Mouse (Mus musculus) E14TG2a.4 (cell line): ENCODE measurements at regions not wholly inside any gene's neighbourhood (a gene's known extent, or its start where the extent isn't known, plus 50 kb on each side); places are given as distances from the start of the nearest gene placed in this dataset.

Experiments used
- H3K27me3 ChIP-seq: 2 replicates; pipeline ENCODE4 v1.6.1; 2014; ENCODE audit warnings: low read length, control low read depth; ENCODE audit not compliant: insufficient read depth
- H3K36me3 ChIP-seq: 2 replicates; pipeline ENCODE4 v1.6.1; 2014; ENCODE audit warnings: low read length, control low read depth; ENCODE audit not compliant: insufficient read depth
- H3K4me1 ChIP-seq: replicated peaks from 2 replicates; pipeline ENCODE4 v1.6.1; 2014; ENCODE audit warnings: low read depth, low read length, control low read depth
- H3K4me3 ChIP-seq: replicated peaks from 2 replicates; pipeline ENCODE4 v1.5.1; 2014; ENCODE audit warnings: mild to moderate bottlenecking, low read length
- H3K9me3 ChIP-seq: 2 replicates; pipeline ENCODE4 v1.6.1; 2014; ENCODE audit warnings: low read length, control low read depth
- CTCF ChIP-seq: conservative IDR thresholded peaks from 2 replicates; pipeline ENCODE4 v1.5.1; 2014; ENCODE audit warnings: low read length
- NANOG ChIP-seq: IDR thresholded peaks from 2 replicates; pipeline ENCODE4 v1.6.1; 2014; ENCODE audit warnings: borderline replicate concordance, low read length, mixed read lengths
- POU5F1 ChIP-seq: IDR thresholded peaks from 2 replicates; pipeline ENCODE4 v1.6.1; 2014; ENCODE audit warnings: low read length, borderline replicate concordance

- H3K4me1 ChIP-seq, result no peaks in the 10 kb centered on the region
Observed at GRCm38 (mm10) chr11:104038271-104038800, 71.8 kb downstream of the Arf2 start.

GRCm38 (mm10) chr11:104045216-104045615 is 78.7 kb downstream of the Arf2 start:
- Histone ChIP-seq H3K4me1 (0 out of 2 replicates have a peak, but pooled peaks cover 4% of the 10 kb centered on the region), H3K36me3 (no peaks in the 10 kb centered on the region), H3K27me3 (peaks cover 13% of the 10 kb centered on the region; the same call in 1 of the 2 replicates), H3K4me3 (no peak overlapping the region), H3K9me3 (no peaks in the 10 kb centered on the region)
- TF ChIP-seq CTCF, result no peak
- no peak for TF ChIP-seq NANOG
- no peak for TF ChIP-seq POU5F1

More at GRCm38 (mm10) chr11:104038271-104038800, 71.8 kb downstream of the Arf2 start:
- Histone ChIP-seq H3K27me3 (peaks cover 18% of the 10 kb centered on the region; the same call in 1 of the 2 replicates), H3K9me3 (no peaks in the 10 kb centered on the region), H3K36me3 (no peaks in the 10 kb centered on the region), H3K4me3 (no peak overlapping the region)
- TF ChIP-seq CTCF (no peak), POU5F1 (no peak), NANOG (no peak)

- TF ChIP-seq CTCF, result no peak
- TF ChIP-seq NANOG, result no peak
- no peak for TF ChIP-seq POU5F1
- Histone ChIP-seq H3K36me3 (no peaks in the 10 kb centered on the region), H3K9me3 (no peaks in the 10 kb centered on the region), H3K27me3 (peaks cover 8% of the 10 kb centered on the region), H3K4me1 (0 out of 2 replicates have a peak, but pooled peaks cover 2% of the 10 kb centered on the region), H3K4me3 (no peak overlapping the region)
Observed at GRCm38 (mm10) chr11:104051986-104052385, 80.7 kb upstream of the Crhr1 start.

- TF ChIP-seq CTCF, result no peak
- TF ChIP-seq POU5F1, result no peak
- no peak for TF ChIP-seq NANOG
- Histone ChIP-seq H3K27me3 (peaks cover 11% of the 10 kb centered on the region), H3K36me3 (no peaks in the 10 kb centered on the region), H3K4me1 (0 out of 2 replicates have a peak, but pooled peaks cover 2% of the 10 kb centered on the region), H3K9me3 (no peaks in the 10 kb centered on the region), H3K4me3 (no peak overlapping the region)
Observed at GRCm38 (mm10) chr11:104053242-104053641, 79.4 kb upstream of the Crhr1 start.

GRCm38 (mm10) chr11:104055941-104056340 is 76.7 kb upstream of the Crhr1 start:
- H3K9me3 ChIP-seq, result no peaks in the 10 kb centered on the region
- H3K4me1 ChIP-seq, result 0 out of 2 replicates have a peak, but pooled peaks cover 5% of the 10 kb centered on the region
- H3K27me3 ChIP-seq, result peaks cover 11% of the 10 kb centered on the region
- H3K36me3 ChIP-seq, result no peaks in the 10 kb centered on the region
- TF ChIP-seq POU5F1 (no peak), NANOG (no peak), CTCF (no peak)
- H3K4me3 ChIP-seq, result no peak overlapping the region

- Histone ChIP-seq H3K9me3 (no peaks in the 10 kb centered on the region), H3K4me1 (0 out of 2 replicates have a peak, but pooled peaks cover 5% of the 10 kb centered on the region), H3K36me3 (no peaks in the 10 kb centered on the region), H3K4me3 (no peak overlapping the region), H3K27me3 (peaks cover 11% of the 10 kb centered on the region)
- TF ChIP-seq POU5F1, result no peak
- no peak for TF ChIP-seq CTCF
- no peak for TF ChIP-seq NANOG
Observed at GRCm38 (mm10) chr11:104057046-104057445, 75.6 kb upstream of the Crhr1 start.

GRCm38 (mm10) chr11:104058600-104058999 is 74.1 kb upstream of the Crhr1 start:
- Histone ChIP-seq H3K36me3 (no peaks in the 10 kb centered on the region), H3K27me3 (peaks cover 11% of the 10 kb centered on the region), H3K4me1 (0 out of 2 replicates have a peak, but pooled peaks cover 3% of the 10 kb centered on the region), H3K9me3 (no peaks in the 10 kb centered on the region), H3K4me3 (no peak overlapping the region)
- no peak for TF ChIP-seq CTCF
- TF ChIP-seq NANOG, result no peak
- TF ChIP-seq POU5F1, result no peak

GRCm38 (mm10) chr11:104059085-104059484 is 73.6 kb upstream of the Crhr1 start:
- Histone ChIP-seq H3K27me3 (peaks cover 11% of the 10 kb centered on the region), H3K4me3 (no peak overlapping the region), H3K4me1 (0 out of 2 replicates have a peak, but pooled peaks cover 3% of the 10 kb centered on the region), H3K9me3 (no peaks in the 10 kb centered on the region), H3K36me3 (no peaks in the 10 kb centered on the region)
- TF ChIP-seq POU5F1 (no peak), CTCF (no peak), NANOG (no peak)
